Mouse (Mus musculus): ENCODE data around the gene Map1s. TPM values are rescaled to one million over a fixed set of nuclear protein-coding genes. Genes with fewer than 3 reads are reported as not detected.

Map1s gene
- 19.5 and 26.4 TPM in 2 replicates for polyA plus RNA-seq (2012; rRNA removed)

DNA sequence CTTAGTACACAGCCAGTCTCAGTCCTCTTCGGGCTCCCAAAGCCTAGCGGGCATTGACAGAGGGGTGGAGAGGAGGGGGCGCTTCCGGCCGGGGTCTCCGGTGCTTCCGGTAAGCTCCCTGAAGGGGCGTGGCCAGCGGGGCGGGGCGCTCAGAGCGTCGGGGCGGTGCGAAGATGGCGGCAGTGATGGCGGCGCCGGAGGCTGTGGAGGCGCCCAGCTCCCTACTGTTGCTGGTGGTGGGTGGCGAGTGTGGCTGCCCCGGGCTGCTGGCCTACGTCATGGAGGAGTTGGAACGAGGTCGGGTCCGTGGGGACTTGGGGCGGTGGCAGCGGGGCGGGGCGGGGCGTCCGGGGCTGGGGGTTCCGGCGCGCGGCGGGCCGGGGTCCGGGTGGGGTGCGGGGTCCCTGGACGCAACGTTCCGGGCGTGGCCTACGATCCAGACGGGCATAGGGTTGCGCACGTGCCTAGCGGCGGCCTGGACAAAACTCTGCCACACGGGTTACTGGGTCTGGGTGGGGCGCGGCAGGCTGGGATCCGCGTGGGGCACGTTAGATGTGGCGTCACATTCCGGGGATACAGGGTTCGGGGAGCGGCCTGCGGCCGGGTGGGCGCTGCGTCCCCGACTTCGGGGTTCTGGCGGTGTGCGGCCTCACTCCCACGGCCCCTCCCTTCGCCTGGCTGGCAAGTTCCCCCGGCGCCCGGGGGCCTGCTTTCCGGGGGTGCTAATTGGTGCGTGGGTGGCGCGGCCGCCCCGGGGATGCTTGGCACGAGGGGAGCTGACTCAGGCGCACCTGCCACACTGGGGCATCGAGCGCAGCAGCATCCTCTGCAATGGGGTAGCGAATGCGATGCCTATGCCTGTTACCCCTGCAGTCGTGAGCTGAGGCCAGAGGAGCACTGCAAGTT lies at the start of gene Map1s:
Gene Map1s, plus strand, starts transcription at position 102 of the 906 bp plus-strand sequence.

DNA sequence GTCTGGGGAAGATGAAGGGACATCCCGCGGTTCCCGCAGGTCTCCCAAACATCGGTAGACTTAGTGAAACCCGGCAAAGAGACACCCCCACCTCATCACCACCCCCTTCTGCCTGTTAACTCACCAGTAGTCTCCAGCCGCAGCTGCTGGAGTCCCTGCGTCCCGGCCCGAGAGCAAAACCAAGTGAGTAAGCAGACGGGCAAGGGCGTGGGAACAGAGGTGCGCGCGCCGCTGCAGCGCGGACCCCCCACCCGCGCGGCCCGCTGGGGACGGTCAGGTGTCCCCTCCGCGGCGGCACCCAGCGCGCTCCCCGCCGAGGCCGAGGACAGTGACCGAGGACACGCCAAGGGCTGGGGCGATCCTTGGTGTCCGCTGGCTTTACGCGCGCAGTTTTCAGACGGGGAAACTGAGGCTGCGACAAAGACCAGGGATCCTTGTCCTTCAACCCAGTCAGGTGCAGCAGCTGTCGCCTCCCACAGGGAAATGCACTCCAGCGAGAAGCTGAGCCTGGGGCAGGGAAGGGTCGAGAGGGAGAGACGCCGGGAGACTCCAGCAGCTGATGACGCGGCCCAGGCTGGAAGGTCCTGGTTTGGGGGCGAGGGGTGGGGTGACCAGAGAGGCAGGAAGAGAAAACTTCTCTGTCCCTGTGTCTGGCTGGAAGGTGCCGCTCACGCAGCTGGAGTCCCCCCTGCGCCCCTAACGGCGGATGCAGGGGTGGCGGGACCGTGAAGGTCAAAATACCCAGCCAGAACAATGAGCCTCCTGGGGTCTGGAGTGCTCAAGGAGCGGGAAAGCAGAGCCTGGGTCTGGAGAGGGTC lies 42.7 kb upstream of the Map1s start, which contains the start of gene Kcnn1:
Gene Kcnn1, minus strand, starts transcription at position 435 of the 818 bp plus-strand sequence.

DNA sequence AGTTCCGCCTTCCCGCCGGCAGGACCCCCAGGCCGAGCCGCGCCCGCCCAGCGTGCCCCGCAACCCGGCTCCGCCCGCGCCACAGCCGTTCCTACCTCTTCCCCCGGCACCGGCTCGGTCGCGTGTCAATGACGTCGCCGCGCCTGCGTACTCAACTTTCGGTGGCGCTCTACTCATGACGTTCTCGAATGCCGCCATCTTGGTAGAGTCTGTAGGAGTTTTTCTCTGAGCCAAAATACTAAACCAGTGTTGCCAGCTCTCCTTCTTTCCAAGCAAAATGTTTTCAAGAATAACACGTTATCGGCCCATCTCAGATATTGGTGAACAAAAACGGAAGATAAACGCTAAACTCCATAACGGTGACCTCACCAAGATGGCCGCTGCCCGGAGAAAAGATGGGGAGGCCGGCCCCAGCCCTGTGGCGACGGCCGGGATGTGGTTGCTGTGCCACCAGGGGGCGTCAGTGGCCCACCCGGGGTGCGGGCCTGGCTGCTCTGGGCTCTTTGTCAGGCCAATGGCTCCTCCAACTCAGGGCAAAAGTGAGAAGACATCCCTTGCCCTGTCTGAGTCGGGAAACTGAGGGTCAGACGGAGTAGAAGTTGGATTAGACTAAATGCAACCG lies 32.3 kb upstream of the Map1s start, which contains the start of gene Ccdc124:
Gene Ccdc124, minus strand, starts transcription at position 572 of the 622 bp plus-strand sequence.

DNA sequence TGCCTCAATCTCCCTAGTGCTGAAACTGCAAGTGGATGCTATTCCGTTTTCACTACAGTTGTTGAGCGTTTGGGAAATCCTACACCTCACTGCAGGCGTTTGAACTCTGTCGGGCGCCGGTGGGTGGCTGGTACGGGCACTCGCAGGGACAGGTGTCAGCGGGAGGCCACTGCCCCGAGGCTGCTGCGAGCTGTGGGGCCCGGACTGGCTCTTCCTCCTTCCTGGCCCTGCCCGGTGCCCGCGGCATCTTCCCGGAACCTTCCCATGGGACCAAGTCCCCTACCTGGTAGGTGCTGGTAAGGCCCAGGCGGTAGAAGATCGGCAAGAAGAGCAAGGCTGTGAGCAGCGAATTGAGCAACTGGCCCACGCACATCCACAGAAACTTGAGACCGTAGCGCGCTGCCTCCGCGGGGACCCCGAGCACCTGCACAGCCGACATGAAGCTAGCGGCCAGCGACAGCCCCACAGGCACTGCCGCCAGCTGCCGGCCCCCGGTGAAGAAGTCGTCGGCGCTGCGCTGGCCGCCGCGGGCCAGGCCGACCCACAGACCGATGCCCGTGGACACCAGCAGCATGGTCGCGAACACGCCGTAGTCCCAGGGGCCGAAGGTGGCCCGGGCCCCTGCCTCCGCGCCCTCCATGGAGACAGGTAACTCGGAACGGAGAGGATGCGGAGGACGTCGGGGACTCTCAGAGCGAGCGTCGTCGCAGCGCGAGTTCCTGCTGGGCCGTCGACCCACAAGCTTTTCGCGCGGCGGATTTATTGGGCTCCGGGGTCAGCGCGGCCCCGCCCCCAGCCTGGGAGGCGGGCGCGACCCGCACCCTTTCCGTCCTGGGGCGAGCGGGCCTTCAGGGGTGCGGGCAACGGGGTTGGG lies 13.5 kb upstream of the Map1s start, which contains the start of gene Slc5a5:
Gene Slc5a5, minus strand, starts transcription at position 736 of the 874 bp plus-strand sequence.

DNA sequence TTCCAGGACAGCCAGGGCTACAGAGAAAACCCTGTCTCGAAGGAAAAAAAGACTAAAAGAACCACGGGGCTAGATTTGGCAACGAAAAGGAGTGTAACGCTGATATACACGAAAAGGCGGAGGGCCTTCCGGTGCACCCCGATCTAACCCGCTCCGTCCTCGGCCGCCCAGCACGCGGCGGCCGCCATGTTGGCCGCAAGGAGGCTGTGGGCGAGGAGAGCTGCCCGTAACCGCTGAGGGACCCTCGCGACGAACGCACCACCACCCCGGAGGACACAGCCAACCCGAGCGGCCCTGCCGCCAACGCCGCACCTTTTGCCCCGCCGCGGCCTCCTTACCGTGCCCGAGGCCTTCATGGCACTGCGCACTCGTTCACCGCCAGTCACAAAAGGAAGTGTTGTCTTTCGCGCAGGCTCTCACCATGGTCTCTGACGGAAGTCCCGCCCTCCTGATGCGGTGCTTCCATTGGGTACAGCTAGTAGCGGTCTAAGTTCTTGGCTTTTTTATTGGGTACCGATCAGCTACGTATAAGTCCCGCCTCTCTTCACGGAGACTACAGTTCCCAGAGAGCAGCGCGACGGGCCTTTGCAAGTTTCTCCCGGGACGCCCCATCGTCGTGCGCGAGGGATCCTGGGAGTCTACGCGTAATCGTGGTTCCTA lies 8.6 kb upstream of the Map1s start, which contains the start of gene Rpl18a:
Gene Rpl18a, minus strand, starts transcription at position 392 of the 660 bp plus-strand sequence.

Other genes starting within 250 kb of the Map1s start
- gene Pgpep1, start 245.5 kb upstream of the Map1s start, polyA plus RNA-seq (2012; rRNA removed): 6.0 and 8.1 TPM in 2 replicates
- gene Lsm4, start 232.7 kb upstream of the Map1s start, polyA plus RNA-seq (2012; rRNA removed): 43.4 and 55.5 TPM in 2 replicates
- gene Jund, start 207.0 kb upstream of the Map1s start, polyA plus RNA-seq (2012; rRNA removed): 305 and 826 TPM in 2 replicates
- 0.01 and 0.06 TPM in 2 replicates for gene Iqcn, start 202.5 kb upstream of the Map1s start, polyA plus RNA-seq (2012; rRNA removed)
- 78.8 and 98.8 TPM in 2 replicates for gene Gm3336, start 187.4 kb upstream of the Map1s start, polyA plus RNA-seq (2012; rRNA removed)
- gene Pde4c, start 182.2 kb upstream of the Map1s start, polyA plus RNA-seq (2012; rRNA removed): 4.4 and 8.1 TPM in 2 replicates
- gene Rab3a, start 151.3 kb upstream of the Map1s start, polyA plus RNA-seq (2012; rRNA removed): 26.6 and 31.2 TPM in 2 replicates
- 90.0 and 283 TPM in 2 replicates for gene Mpv17l2, start 145.0 kb upstream of the Map1s start, polyA plus RNA-seq (2012; rRNA removed)
- gene Pik3r2, start 129.2 kb upstream of the Map1s start, polyA plus RNA-seq (2012; rRNA removed): 152 and 224 TPM in 2 replicates
- gene Mast3, start 100.9 kb upstream of the Map1s start, polyA plus RNA-seq (2012; rRNA removed): 40.6 and 40.8 TPM in 2 replicates
- gene Il12rb1, start 97.5 kb upstream of the Map1s start, polyA plus RNA-seq (2012; rRNA removed): 0.27 and 0.49 TPM in 2 replicates
- 34.5 and 41.1 TPM in 2 replicates for gene Arrdc2, start 66.2 kb upstream of the Map1s start, polyA plus RNA-seq (2012; rRNA removed)
- gene Kcnn1, start 42.7 kb upstream of the Map1s start, polyA plus RNA-seq (2012; rRNA removed): 2.6 and 3.1 TPM in 2 replicates
- gene Ccdc124, start 32.0 kb upstream of the Map1s start, polyA plus RNA-seq (2012; rRNA removed): 38.7 and 55.7 TPM in 2 replicates
- 165 and 247 TPM in 2 replicates for gene Slc5a5, start 13.2 kb upstream of the Map1s start, polyA plus RNA-seq (2012; rRNA removed)
- 3,410 and 3,519 TPM in 2 replicates for gene Rpl18a, start 8.5 kb upstream of the Map1s start, polyA plus RNA-seq (2012; rRNA removed)